Mouse (Mus musculus) kidney, embryonic 16.5 days (tissue): ENCODE data around the gene Tmem160. TPM values are rescaled to one million over a fixed set of nuclear protein-coding genes. Genes with fewer than 3 reads are reported as not detected.

ENCODE experiments used
- ATAC-seq: fragments of 200-750 bp; cut with Nextera tagmentation; 2 replicates; pipeline ENCODE4 v1.8.0; 2017; ENCODE audit warnings: moderate TSS enrichment; ENCODE audit not compliant: low FRiP score, low TSS enrichment
- H3K27ac ChIP-seq: fragments of 300-500 bp; sonication (generic); 2 replicates; pipeline ENCODE4 v1.5.1; 2014; ENCODE audit warnings: low read length
- H3K27me3 ChIP-seq: fragments of 300-500 bp; sonication (generic); 2 replicates; pipeline ENCODE4 v1.6.1; 2014; ENCODE audit warnings: low read length, control low read depth, mixed read lengths; ENCODE audit not compliant: insufficient read depth
- H3K36me3 ChIP-seq: fragments of 300-500 bp; sonication (generic); 2 replicates; pipeline ENCODE4 v1.6.1; 2014; ENCODE audit warnings: low read length, control low read depth, mixed read lengths; ENCODE audit not compliant: insufficient read depth
- H3K4me1 ChIP-seq: fragments of 300-500 bp; sonication (generic); 2 replicates; pipeline ENCODE4 v1.6.1; 2014; ENCODE audit warnings: low read length, control low read depth, mixed read lengths; ENCODE audit not compliant: insufficient read depth
- H3K4me2 ChIP-seq: fragments of 300-500 bp; sonication (generic); replicated peaks from 2 replicates; pipeline ENCODE4 v1.6.1; 2014; ENCODE audit warnings: low read depth, low read length
- H3K4me3 ChIP-seq: fragments of 300-500 bp; sonication (generic); 2 replicates; pipeline ENCODE4 v1.5.1; 2014; ENCODE audit warnings: mild to moderate bottlenecking, low read length
- H3K9ac ChIP-seq: fragments of 300-500 bp; sonication (generic); replicated peaks from 2 replicates; pipeline ENCODE4 v1.6.1; 2014; ENCODE audit warnings: low read length
- H3K9me3 ChIP-seq: fragments of 300-500 bp; sonication (generic); 2 replicates; pipeline ENCODE4 v1.6.1; 2016; ENCODE audit warnings: low read length, control low read depth
- WGBS: fragments of 180-500 bp; shearing (Covaris S2); extraction: QIAGEN DNeasy Blood & Tissue Kit; methylation state at CpG from one replicate; pipeline ENCODE4 v1.1.7; 2014; 5-methylcytosine and 5-hydroxymethylcytosine counted together
- polyA plus RNA-seq: library from polyadenylated mRNA; unstranded; fragments of >200 nt; fragmentation: Nextera tagmentation; extraction: Ambion mirVana; gene quantifications from 2 replicates; pipeline ENCODE4 v1.2.1, GENCODE M21; 2015

Gene Tmem160
- 50.7 and 54.6 TPM in 2 replicates for polyA plus RNA-seq

DNA sequence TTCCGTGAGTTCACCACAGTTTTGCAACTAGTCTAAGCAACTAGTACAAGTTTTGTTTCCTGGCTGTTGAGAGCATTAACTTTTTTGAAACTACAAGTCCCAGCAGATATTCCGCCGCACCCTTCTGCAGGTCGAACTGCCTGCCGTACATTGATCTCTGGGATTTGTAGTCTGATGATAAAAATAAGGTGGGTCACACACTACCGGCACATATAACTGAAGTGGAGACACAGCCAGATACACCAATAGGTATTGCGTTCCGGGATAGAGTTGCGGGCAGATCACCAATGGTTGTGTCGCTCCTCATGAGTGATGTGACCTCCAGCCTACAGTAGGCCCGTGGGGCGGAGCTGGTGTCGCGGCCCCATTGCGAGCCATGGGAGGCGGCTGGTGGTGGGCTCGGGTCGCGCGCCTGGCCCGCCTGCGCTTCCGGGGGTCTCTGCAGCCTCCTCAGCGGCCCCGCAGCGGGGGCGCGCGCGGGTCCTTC is at the start of gene Tmem160:
Gene Tmem160, plus strand, starts transcription at position 193 of the 487 bp plus-strand sequence.
- peaks cover 12% of the 10 kb centered on the region; the same call in 1 of the 2 replicates for H3K36me3 ChIP-seq
- H3K27ac ChIP-seq: no peak within 1 kb of the TSS; the same call in 1 of the 2 replicates
- H3K27me3 ChIP-seq: no peaks in the 10 kb centered on the region
- H3K4me1 ChIP-seq: peaks cover 6% of the 10 kb centered on the region
- peak within 1 kb of the TSS; percentile 90 for H3K4me2 ChIP-seq
- H3K9me3 ChIP-seq: no peaks in the 10 kb centered on the region
- 1% methylated on average over 30 of the region's 30 CpGs for WGBS
- peak within 1 kb of the TSS; percentile 76 for H3K9ac ChIP-seq
- peak; percentile 100 for ATAC-seq
- H3K4me3 ChIP-seq: peak within 1 kb of the TSS; percentile 88

DNA sequence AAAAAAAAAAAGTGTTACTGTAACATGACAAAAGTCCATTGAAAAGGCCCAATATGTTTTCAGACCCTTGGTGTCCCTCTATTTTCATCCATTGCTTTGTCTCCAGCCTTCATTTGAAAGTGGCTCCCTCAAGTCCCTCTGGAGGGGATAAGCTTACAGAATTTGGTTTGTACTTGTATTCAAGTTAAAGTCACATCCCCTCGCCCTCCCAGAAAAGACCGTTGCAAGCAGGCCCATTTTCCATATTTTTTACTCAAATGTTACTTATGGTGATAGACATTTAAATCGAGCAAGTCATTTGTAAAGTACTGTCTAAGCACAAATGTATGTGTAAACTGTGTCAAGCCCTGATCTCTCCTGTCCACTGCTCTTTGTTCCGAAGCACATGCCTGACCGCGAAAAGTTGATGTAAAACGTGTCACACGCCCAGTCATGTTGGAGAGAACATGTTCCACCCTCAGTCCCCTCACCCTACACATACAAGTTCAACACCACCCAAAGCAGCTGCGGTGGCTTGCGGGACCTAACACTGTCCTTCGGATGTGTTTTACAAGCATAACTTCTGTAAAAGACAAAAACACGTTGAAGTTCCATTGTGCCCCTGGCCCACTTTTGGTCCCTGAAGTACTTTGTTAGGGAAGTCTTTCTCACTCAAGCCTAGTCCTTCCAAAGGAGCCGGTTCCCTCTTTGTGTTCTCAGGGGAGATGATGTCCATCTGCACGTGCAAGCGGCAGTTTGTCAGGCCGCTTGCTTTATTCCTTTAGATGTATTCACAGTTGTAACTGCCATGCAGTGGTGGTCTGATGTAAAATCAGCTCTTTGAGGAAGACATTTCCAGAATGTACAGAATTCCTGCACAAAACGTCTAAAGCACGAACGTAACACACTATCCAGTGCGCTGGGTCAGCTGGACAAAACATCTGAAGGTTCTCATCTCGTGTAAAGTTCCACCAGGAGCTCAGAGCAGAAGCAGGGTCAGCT is 49.3 kb upstream of the Tmem160 start:
- H3K36me3 ChIP-seq: no peaks in the 10 kb centered on the region

DNA sequence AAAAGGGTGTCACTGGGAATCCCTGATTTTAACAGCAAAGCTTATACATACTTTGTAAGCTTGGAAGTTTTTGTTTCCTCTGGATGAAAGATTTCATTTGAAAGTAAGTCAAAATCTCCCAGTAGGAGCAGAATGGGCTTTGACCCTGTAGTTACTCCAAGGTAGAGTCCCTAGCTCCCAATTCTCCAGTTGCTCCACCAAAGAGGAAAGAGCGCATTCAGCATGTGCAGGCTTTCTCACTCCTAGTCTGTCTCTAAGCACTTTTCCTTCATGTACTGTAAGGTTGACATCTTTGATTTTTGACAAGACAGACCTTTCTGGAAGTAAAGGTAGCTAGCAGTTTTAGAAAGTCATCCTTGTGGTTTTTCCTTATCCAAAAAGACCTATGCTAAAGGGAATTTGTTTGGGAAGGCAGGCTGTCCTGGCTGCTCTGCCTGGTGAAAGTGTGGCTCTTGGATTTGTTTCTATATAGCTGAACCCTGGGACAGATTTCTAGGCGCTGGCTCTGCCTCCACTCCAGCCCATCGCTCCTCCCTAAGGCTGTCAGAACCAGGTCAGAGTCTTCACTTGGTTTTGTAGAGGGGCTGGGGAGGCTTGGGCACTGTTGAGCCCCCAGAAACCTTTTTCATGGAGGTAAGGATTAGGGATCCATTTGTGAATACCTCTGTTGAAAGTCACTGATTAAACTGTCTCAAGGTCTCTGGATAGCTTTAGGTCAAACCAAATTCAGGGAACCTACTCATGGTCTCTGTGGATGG is 48.1 kb upstream of the Tmem160 start:
- Histone ChIP-seq H3K36me3 (no peaks in the 10 kb centered on the region), H3K4me2 (peak overlapping the region; percentile 36), H3K4me3 (no peak overlapping the region), H3K9ac (peak overlapping the region; percentile 58; the same call in 1 of the 2 replicates), H3K4me1 (peaks cover 34% of the 10 kb centered on the region), H3K27me3 (no peaks in the 10 kb centered on the region), H3K9me3 (no peaks in the 10 kb centered on the region), H3K27ac (peak overlapping the region; percentile 93)
- WGBS: 79% methylated on average over 3 of the region's 3 CpGs
- no peak for ATAC-seq

More for the DNA sequence above, 49.3 kb upstream of the Tmem160 start:
- peak overlapping the region; percentile 93 for H3K4me2 ChIP-seq
- H3K9ac ChIP-seq: peak overlapping the region; percentile 100
- peak overlapping the region; percentile 89 for H3K4me3 ChIP-seq
- no peak for ATAC-seq
- H3K9me3 ChIP-seq: no peaks in the 10 kb centered on the region
- H3K27ac ChIP-seq: peak overlapping the region; percentile 100
- H3K27me3 ChIP-seq: no peaks in the 10 kb centered on the region
- peaks cover 39% of the 10 kb centered on the region for H3K4me1 ChIP-seq
- WGBS: 26% methylated on average over 21 of the region's 21 CpGs

DNA sequence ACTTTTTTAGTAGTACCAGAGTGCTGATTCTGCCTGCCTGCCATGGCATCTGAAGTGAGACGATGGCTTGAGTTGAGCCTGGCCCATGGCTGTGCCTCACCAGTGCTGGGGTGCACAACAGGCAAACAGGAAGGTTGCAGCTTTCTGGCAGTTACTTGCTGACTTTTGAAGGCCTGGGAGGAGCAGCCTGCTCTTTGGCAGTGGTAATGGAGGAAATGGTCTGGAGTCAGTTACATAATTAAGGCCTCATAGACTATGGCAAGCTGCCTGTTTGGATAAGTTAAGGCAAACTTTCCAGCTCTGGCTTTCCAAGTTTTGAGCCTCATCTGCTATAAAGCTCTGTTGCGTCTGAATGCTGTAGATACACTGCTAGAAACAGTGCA is 47.5 kb upstream of the Tmem160 start:
- 65% methylated on average over 2 of the region's 2 CpGs for WGBS
- no peaks in the 10 kb centered on the region for H3K27me3 ChIP-seq
- peak overlapping the region; percentile 93 for H3K27ac ChIP-seq
- peak overlapping the region; percentile 58 for H3K9ac ChIP-seq
- peak overlapping the region; percentile 36; the same call in 1 of the 2 replicates for H3K4me2 ChIP-seq
- no peaks in the 10 kb centered on the region for H3K9me3 ChIP-seq
- peaks cover 34% of the 10 kb centered on the region for H3K4me1 ChIP-seq
- no peak for ATAC-seq
- H3K36me3 ChIP-seq: no peaks in the 10 kb centered on the region
- H3K4me3 ChIP-seq: no peak overlapping the region

DNA sequence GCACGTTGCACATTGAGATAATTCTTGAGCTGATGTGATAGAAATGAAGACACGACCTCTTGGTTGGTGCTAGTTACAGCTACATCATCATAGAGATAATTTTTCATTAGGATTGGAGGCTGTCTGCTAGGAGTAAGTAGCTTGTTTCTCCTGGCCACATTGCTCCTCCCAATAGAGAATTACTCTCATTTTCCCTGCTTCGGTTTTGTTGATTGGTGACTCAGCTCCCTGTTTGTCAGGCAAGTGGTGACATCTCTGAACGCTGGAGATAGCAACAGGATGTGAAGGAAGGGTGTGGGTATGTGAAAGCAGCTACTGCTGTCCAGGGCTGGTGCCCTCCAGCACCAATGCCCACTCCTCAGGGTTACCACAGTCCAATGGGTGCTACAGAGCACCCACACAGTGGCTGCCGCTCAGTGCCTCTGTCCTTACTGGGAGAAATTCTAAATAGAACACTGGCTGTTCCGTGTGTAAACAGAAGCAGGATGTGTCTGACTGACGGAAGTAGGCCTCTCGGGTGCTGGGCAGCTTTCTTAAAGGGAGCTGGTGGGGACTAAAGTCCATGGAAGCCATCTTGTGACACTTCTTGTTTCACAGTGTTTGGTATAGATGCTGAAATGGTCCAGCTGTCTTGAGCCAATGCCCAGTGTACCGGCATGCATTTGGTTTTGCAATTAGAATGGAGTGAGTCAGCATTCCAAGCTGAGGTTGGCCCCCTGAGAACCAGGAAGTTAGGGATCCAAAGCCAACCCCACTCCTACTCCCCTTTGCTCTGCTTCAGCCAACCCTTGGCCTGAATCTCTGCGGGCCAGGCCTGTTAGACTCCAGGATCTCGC is 46.8 kb upstream of the Tmem160 start:
- peak; percentile 60 for ATAC-seq
- H3K4me3 ChIP-seq: 0 out of 2 replicates have a peak overlapping the region, but pooled peaks have one; percentile 9
- peak overlapping the region; percentile 58 for H3K9ac ChIP-seq

DNA sequence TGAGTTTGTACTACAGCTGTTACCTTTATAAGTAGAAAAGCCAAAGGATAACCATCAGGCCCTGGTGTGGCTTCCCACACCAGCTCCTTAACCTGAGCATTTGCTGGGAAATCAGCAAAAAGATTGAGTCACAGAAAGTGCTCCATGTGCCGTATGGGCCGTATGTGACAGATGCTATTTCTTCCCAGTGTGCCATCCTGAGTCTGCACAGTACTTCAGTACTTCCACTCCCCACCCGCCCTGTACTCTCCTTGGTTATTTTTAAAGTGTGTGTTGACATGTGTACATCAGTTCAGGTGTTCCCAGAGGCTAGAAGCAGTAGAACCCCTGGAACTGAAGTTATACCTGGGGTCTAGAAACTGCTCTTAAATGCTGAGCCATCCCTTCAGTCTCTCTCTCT is 45.6 kb upstream of the Tmem160 start:
- Histone ChIP-seq H3K27ac (no peak overlapping the region), H3K4me3 (no peak overlapping the region), H3K4me1 (peaks cover 45% of the 10 kb centered on the region), H3K36me3 (no peaks in the 10 kb centered on the region; the same call in 1 of the 2 replicates), H3K4me2 (no peak overlapping the region), H3K9me3 (no peaks in the 10 kb centered on the region), H3K9ac (no peak overlapping the region), H3K27me3 (no peaks in the 10 kb centered on the region)
- 96% methylated on average over 3 of the region's 3 CpGs for WGBS
- no peak for ATAC-seq

More for the DNA sequence above, 46.8 kb upstream of the Tmem160 start:
- peak overlapping the region; percentile 36 for H3K4me2 ChIP-seq
- H3K4me1 ChIP-seq: peaks cover 34% of the 10 kb centered on the region
- no peaks in the 10 kb centered on the region for H3K9me3 ChIP-seq
- 38% methylated on average over 11 of the region's 11 CpGs for WGBS
- H3K27ac ChIP-seq: peak overlapping the region; percentile 93
- no peaks in the 10 kb centered on the region for H3K27me3 ChIP-seq
- H3K36me3 ChIP-seq: no peaks in the 10 kb centered on the region; the same call in 1 of the 2 replicates

DNA sequence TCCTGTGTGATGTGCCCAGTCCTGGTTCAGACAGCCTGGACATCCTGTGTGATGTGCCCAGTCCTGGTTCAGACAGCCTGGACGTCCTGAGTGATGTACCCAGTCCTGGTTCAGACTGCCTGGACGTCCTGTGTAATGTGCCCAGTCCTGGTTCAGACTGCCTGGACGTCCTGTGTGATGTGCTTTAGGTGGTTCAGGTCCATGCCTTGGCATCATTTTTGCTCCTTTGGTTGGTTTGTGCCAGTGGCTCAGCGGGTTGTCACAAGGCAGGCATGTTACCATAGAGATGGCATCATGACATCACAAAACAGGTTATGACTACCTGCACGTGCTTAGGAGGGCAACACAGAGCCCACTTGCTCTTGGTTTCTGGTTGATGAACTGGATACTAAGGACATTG is 41.5 kb upstream of the Tmem160 start:
- no peaks in the 10 kb centered on the region for H3K9me3 ChIP-seq
- H3K4me1 ChIP-seq: peaks cover 38% of the 10 kb centered on the region
- no peak overlapping the region for H3K27ac ChIP-seq
- H3K27me3 ChIP-seq: no peaks in the 10 kb centered on the region
- no peak overlapping the region for H3K4me2 ChIP-seq
- 88% methylated on average over 5 of the region's 5 CpGs for WGBS
- no peak for ATAC-seq
- H3K36me3 ChIP-seq: no peaks in the 10 kb centered on the region; the same call in none of the 2 replicates
- H3K9ac ChIP-seq: no peak overlapping the region
- no peak overlapping the region for H3K4me3 ChIP-seq

DNA sequence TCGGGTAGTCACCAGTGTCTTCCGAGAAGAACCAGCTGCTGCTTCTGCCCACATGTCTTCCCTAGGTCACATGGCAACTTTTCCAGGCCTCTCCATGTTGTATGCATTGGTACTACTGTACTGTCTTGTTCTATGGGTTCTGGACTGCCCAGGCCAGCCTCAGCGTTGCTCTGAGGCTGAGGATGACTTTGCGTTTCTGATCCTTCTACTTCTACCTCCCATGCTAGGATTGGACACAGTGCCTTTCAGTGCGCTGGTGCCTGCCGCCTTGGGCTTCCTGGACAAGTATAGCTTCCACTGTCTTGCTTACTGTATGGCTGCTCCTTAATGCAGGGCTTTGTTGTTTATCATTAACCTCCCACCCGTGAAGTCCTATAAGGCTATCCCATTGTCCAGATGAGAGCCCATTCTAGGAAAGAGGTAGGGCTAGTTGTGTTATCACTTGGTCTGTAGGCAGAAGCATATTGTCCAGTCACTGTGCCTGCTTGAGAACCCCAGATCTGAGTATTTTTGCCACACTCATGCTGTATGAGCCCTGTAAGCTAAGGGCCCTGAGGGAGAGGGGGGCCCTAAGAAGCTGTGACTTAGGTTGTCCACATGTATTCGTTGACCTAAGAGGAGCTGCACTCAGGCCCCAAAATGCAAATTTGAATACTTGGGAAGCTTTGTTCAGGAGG is 40.2 kb upstream of the Tmem160 start:
- H3K27me3 ChIP-seq: no peaks in the 10 kb centered on the region
- H3K9ac ChIP-seq: no peak overlapping the region
- peaks cover 46% of the 10 kb centered on the region for H3K4me1 ChIP-seq
- no peak for ATAC-seq
- H3K4me2 ChIP-seq: no peak overlapping the region
- H3K36me3 ChIP-seq: peaks cover 8% of the 10 kb centered on the region
- H3K9me3 ChIP-seq: no peaks in the 10 kb centered on the region
- WGBS: 81% methylated on average over 8 of the region's 8 CpGs
- no peak overlapping the region for H3K4me3 ChIP-seq
- peak overlapping the region; percentile 33 for H3K27ac ChIP-seq
